Mouse (Mus musculus) liver, postnatal 0 days (tissue): ENCODE measurements at regions not wholly inside any gene's neighbourhood (a gene's known extent, or its start where the extent isn't known, plus 50 kb on each side); places are given as distances from the start of the nearest gene placed in this dataset.

Experiments used
- CTCF ChIP-seq: sonication (generic); IDR thresholded peaks from 2 replicates; pipeline ENCODE4 v1.5.1; 2016; ENCODE audit warnings: antibody characterized with exemption, low read depth
- EP300 ChIP-seq: IDR thresholded peaks from 2 replicates; pipeline ENCODE4 v1.6.1; 2016; ENCODE audit warnings: antibody characterized with exemption, low read depth, mild to moderate bottlenecking

GRCm38 (mm10) chr5:39215016-39215415 is 338.4 kb upstream of the Clnk start:
- TF ChIP-seq CTCF (no peak), EP300 (no peak)
